Mouse (Mus musculus): ENCODE measurements around the gene Treh. TPM values are rescaled to one million over a fixed set of nuclear protein-coding genes. Genes with fewer than 3 reads are reported as not detected.
A peak's percentile ranks its signal among the peaks of the same experiment; 100 is the strongest.

Gene Treh
- total RNA-seq, 2 experiments from 2014 or later: not detected

- intact Hi-C loops (cut with DNase I): no loop called here
- peak in 1 of 2 experiments; percentile 6 for DNase-seq
These were observed 40.0 kb downstream of the Treh start for GRCm38 (mm10) chr9:44713080-44713479.

GRCm38 (mm10) chr9:44713574-44713973 lies 40.5 kb downstream of the Treh start:
- no peak for DNase-seq
- intact Hi-C loops (cut with DNase I): no loop called here

GRCm38 (mm10) chr9:44715109-44715508 lies 42.1 kb downstream of the Treh start:
- no peak for DNase-seq
- intact Hi-C loops (cut with DNase I): no loop called here

- intact Hi-C loops (cut with DNase I): no loop called here
- no peak for DNase-seq
These were observed 42.8 kb downstream of the Treh start for GRCm38 (mm10) chr9:44715705-44716362.

GRCm38 (mm10) chr9:44716997-44717821 lies 44.2 kb downstream of the Treh start:
- intact Hi-C loops (cut with DNase I): no loop called here
- DNase-seq: no peak

GRCm38 (mm10) chr9:44717822-44718242 lies 44.8 kb downstream of the Treh start:
- intact Hi-C loops (cut with DNase I): no loop called here
- peak; percentile 74 to 86 for DNase-seq

GRCm38 (mm10) chr9:44718937-44719631 lies 46.1 kb downstream of the Treh start:
- no peak for DNase-seq

GRCm38 (mm10) chr9:44719632-44720357 lies 46.8 kb downstream of the Treh start:
- DNase-seq: no peak
- intact Hi-C loops (cut with DNase I): no loop called here

More at GRCm38 (mm10) chr9:44718937-44719631, 46.1 kb downstream of the Treh start:
- intact Hi-C loops (cut with DNase I): no loop called here

GRCm38 (mm10) chr9:44720358-44721153 lies 47.5 kb downstream of the Treh start:
- peak; percentile 42 to 61 for DNase-seq
- intact Hi-C loops (cut with DNase I): no loop called here

GRCm38 (mm10) chr9:44721154-44721876 lies 48.3 kb downstream of the Treh start:
- intact Hi-C loops (cut with DNase I): no loop called here
- peak; percentile 90 to 94 for DNase-seq

- DNase-seq: no peak
- intact Hi-C loops (cut with DNase I): no loop called here
These were observed 48.8 kb downstream of the Treh start for GRCm38 (mm10) chr9:44721877-44722186.

- intact Hi-C loops (cut with DNase I): no loop called here
These were observed 49.5 kb downstream of the Treh start for GRCm38 (mm10) chr9:44722575-44722974.

GRCm38 (mm10) chr9:44723008-44723407 lies 50.0 kb downstream of the Treh start:
- DNase-seq: peak in 1 of 2 experiments; percentile 37
- intact Hi-C loops (cut with DNase I): no loop called here

More at GRCm38 (mm10) chr9:44722575-44722974, 49.5 kb downstream of the Treh start:
- no peak for DNase-seq

- intact Hi-C loops (cut with DNase I): no loop called here
- no peak for DNase-seq
These were observed 50.5 kb downstream of the Treh start for GRCm38 (mm10) chr9:44723521-44724041.

GRCm38 (mm10) chr9:44724223-44724622 lies 51.2 kb downstream of the Treh start:
- DNase-seq: peak; percentile 63 to 66
- intact Hi-C loops (cut with DNase I): no loop called here

- DNase-seq: no peak
- intact Hi-C loops (cut with DNase I): no loop called here
These were observed 51.6 kb downstream of the Treh start for GRCm38 (mm10) chr9:44724665-44725064.

GRCm38 (mm10) chr9:44726431-44727146 lies 53.6 kb downstream of the Treh start:
- intact Hi-C loops (cut with DNase I): no loop called here
- DNase-seq: no peak

- intact Hi-C loops (cut with DNase I): no loop called here
These were observed 54.4 kb downstream of the Treh start for GRCm38 (mm10) chr9:44727441-44727840.

More at GRCm38 (mm10) chr9:44727441-44727840, 54.4 kb downstream of the Treh start:
- DNase-seq: no peak

Data from heart, postnatal 14 days (tissue).